Mouse (Mus musculus) CD8-positive naive resting alpha-beta T cell, adult 57 days (primary cell): ENCODE data around the gene Ints14. TPM values are rescaled to one million over a fixed set of nuclear protein-coding genes. Genes with fewer than 3 reads are reported as not detected.

ENCODE experiments used
- total RNA-seq: library from RNA; stranded (reverse); gene quantifications from one replicate; pipeline ENCODE4 v1.2.4, GENCODE M21; 2023

The Ints14 gene
- total RNA-seq, result 36.7 TPM

DNA sequence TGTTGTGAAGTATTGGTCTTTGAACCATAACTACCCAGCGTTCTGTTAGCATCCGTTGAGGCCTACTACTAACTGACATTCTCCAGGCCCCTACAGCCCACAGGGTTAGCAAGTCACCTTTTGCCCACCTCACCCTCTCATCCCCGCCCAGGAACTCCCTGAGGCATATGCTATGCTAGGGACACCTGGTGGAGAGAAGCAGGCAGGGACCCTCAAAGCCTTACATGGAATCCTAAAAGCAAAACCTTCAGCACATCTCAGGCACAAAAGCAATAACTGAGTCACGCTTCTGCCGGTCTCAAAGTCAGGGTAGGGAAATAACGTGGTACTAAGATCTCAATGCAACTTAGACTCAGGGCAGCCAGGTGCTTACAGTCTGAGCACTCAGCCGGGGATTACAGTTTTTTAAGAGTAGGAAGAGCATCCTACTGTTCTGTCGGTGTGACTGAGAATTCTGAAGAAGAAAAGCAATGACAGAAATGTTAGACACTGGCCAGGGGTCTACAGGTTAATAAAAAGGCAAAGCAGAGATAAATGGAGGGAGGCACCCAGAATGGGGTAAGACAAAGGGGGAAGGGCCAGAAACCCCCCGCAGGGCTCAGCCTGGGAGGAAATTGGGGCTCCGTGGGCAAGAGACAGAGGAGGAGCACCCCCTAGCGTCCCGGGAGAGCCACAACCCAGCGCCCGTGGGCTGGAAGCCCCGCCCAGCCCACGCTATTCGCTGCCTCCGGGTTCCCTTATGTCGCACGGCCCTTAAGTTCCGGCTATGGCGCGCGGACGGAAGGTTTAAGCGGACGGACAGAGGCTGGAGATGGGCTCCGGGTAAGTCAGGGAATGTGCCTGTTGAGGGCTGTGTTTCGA, at the start of gene Ints14:
Ints14 (plus strand) TSS at position 789 of the 861 bp plus-strand sequence.

GRCm38 (mm10) chr9:64951161-64951657, 9.5 kb upstream of the Ints14 start, which contains the start of gene Slc24a1:
Gene Slc24a1, minus strand, starts transcription at chr9:64951607.

GRCm38 (mm10) chr9:65020991-65021886, 60.5 kb downstream of the Ints14 start, which contains the start of gene Hacd3:
Gene Hacd3, minus strand, starts transcription at chr9:65021693.

GRCm38 (mm10) chr9:65032269-65033108, 71.8 kb downstream of the Ints14 start, which contains the start of gene Dpp8:
Gene Dpp8, plus strand, starts transcription at chr9:65032414.

Other genes with a start within 250 kb of the Ints14 start
- 87.8 TPM for gene Rab11a, start 223.1 kb upstream of the Ints14 start, total RNA-seq
- 92.1 TPM for gene Dennd4a, start 149.6 kb upstream of the Ints14 start, total RNA-seq
- gene Slc24a1, start 9.3 kb upstream of the Ints14 start, total RNA-seq, result not detected
- 26.6 TPM for gene Hacd3, start 60.8 kb downstream of the Ints14 start, total RNA-seq
- 66.1 TPM for gene Dpp8, start 71.5 kb downstream of the Ints14 start, total RNA-seq
- 0.09 TPM for gene Igdcc4, start 140.6 kb downstream of the Ints14 start, total RNA-seq
- gene Igdcc3, start 180.3 kb downstream of the Ints14 start, total RNA-seq, result not detected
- gene Parp16, start 234.4 kb downstream of the Ints14 start, total RNA-seq, result 5.7 TPM